Mouse (Mus musculus): ENCODE results near the gene Gse1.

- TF ChIP-seq CTCF (IDR thresholded peaks at IDR 0.05; ENCODE audit: control insufficient read depth, insufficient read depth, low read length) (0 out of 2 replicates have a peak, but pooled peaks have one; percentile 10), POLR2A (IDR thresholded peaks at IDR 0.05; ENCODE audit: borderline replicate concordance, control insufficient read depth, low read depth, low read length) (no peak)
Measured at GRCm38 (mm10) chr8:120510035-120510416, 281.8 kb downstream of the Gse1 start.
